Mouse (Mus musculus) embryonic facial prominence, embryonic 11.5 days (tissue): ENCODE data around the gene Hoxc4. TPM values are rescaled to one million over a fixed set of nuclear protein-coding genes. Genes with fewer than 3 reads are reported as not detected.

ENCODE experiments used
- ATAC-seq: fragments of 200-750 bp; cut with Nextera tagmentation; replicated peaks from 2 replicates; pipeline ENCODE4 v1.8.0; 2017; ENCODE audit warnings: low read depth; ENCODE audit not compliant: insufficient number of reproducible peaks, low FRiP score, low TSS enrichment
- DNase-seq: peaks from one replicate; pipeline ENCODE4 v3.0.0-alpha.2; 2015; ENCODE audit warnings: low spot score
- H3K27ac ChIP-seq: fragments of 300-500 bp; sonication (generic); replicated peaks from 2 replicates; pipeline ENCODE4 v1.5.1; 2014; ENCODE audit warnings: mild to moderate bottlenecking, low read depth, low read length, control low read depth
- H3K27me3 ChIP-seq: fragments of 300-500 bp; sonication (generic); 2 replicates; pipeline ENCODE4 v1.6.1; 2014; ENCODE audit warnings: mild to moderate bottlenecking, low read length, moderate library complexity, mixed read lengths; ENCODE audit not compliant: control insufficient read depth, insufficient read depth
- H3K36me3 ChIP-seq: fragments of 300-500 bp; sonication (generic); replicated peaks from 2 replicates; pipeline ENCODE4 v1.6.1; 2014; ENCODE audit warnings: low read depth, mild to moderate bottlenecking, low read length, moderate library complexity, mixed read lengths; ENCODE audit not compliant: control insufficient read depth, insufficient read depth
- H3K4me1 ChIP-seq: fragments of 300-500 bp; sonication (generic); 2 replicates; pipeline ENCODE4 v1.6.1; 2014; ENCODE audit warnings: low read length, mixed read lengths; ENCODE audit not compliant: control insufficient read depth, insufficient read depth
- H3K4me2 ChIP-seq: fragments of 300-500 bp; sonication (generic); 2 replicates; pipeline ENCODE4 v1.6.1; 2014; ENCODE audit warnings: low read depth, mild to moderate bottlenecking, control low read depth, low read length, moderate library complexity
- H3K4me3 ChIP-seq: fragments of 300-500 bp; sonication (generic); 2 replicates; pipeline ENCODE4 v1.5.1; 2014; ENCODE audit warnings: low read depth, low read length, control low read depth
- H3K9ac ChIP-seq: fragments of 300-500 bp; sonication (generic); replicated peaks from 2 replicates; pipeline ENCODE4 v1.6.1; 2014; ENCODE audit warnings: mild to moderate bottlenecking, control low read depth, low read length
- H3K9me3 ChIP-seq: fragments of 300-500 bp; sonication (generic); replicated peaks from 2 replicates; pipeline ENCODE4 v1.6.1; 2016; ENCODE audit warnings: mild to moderate bottlenecking, low read length, inconsistent platforms, mixed read lengths; ENCODE audit not compliant: control insufficient read depth
- WGBS: fragments of 180-500 bp; shearing (Covaris S2); extraction: QIAGEN DNeasy Blood & Tissue Kit; methylation state at CpG from one replicate; pipeline ENCODE4 v1.1.7; 2014; 5-methylcytosine and 5-hydroxymethylcytosine counted together
- polyA plus RNA-seq: library from polyadenylated mRNA; unstranded; fragments of >200 nt; fragmentation: Nextera tagmentation; extraction: Ambion mirVana; gene quantifications from 2 replicates; pipeline ENCODE4 v1.2.1, GENCODE M21; 2014

Gene Hoxc4
- polyA plus RNA-seq, 1 experiment from 2014 or later = 1.7 TPM

- no peak for ATAC-seq
- Histone ChIP-seq H3K4me3 (no peak overlapping the region), H3K27ac (no peak overlapping the region), H3K9ac (no peak overlapping the region), H3K9me3 (no peaks in the 10 kb centered on the region), H3K4me1 (no peaks in the 10 kb centered on the region), H3K36me3 (no peaks in the 10 kb centered on the region), H3K27me3 (peaks cover 96% of the 10 kb centered on the region), H3K4me2 (no peak overlapping the region)
- under 1% methylated on average over 28 of the region's 28 CpGs for WGBS
- no peak for DNase-seq
Measured at GRCm38 (mm10) chr15:103010847-103011555, 7.7 kb upstream of the Hoxc4 start.

- DNase-seq = no peak
Measured at GRCm38 (mm10) chr15:103011928-103012486, 6.7 kb upstream of the Hoxc4 start.

GRCm38 (mm10) chr15:103013238-103013984 lies 5.3 kb upstream of the Hoxc4 start:
- Histone ChIP-seq H3K4me2 (no peak overlapping the region), H3K27me3 (peaks cover 97% of the 10 kb centered on the region), H3K9me3 (no peaks in the 10 kb centered on the region), H3K4me1 (no peaks in the 10 kb centered on the region), H3K9ac (no peak overlapping the region), H3K36me3 (no peaks in the 10 kb centered on the region), H3K4me3 (peak overlapping the region; percentile 9; the same call in 1 of the 2 replicates), H3K27ac (no peak overlapping the region)
- ATAC-seq (no peak), DNase-seq (peak; percentile 69)
- 3% methylated on average over 17 of the region's 17 CpGs for WGBS

More at GRCm38 (mm10) chr15:103011928-103012486, 6.7 kb upstream of the Hoxc4 start:
- no peak overlapping the region for H3K9ac ChIP-seq
- no peak overlapping the region for H3K4me2 ChIP-seq
- no peaks in the 10 kb centered on the region for H3K9me3 ChIP-seq
- H3K27ac ChIP-seq = no peak overlapping the region
- WGBS = under 1% methylated on average over 26 of the region's 26 CpGs
- no peaks in the 10 kb centered on the region for H3K36me3 ChIP-seq
- H3K27me3 ChIP-seq = peaks cover 95% of the 10 kb centered on the region
- H3K4me1 ChIP-seq = no peaks in the 10 kb centered on the region
- no peak for ATAC-seq
- no peak overlapping the region for H3K4me3 ChIP-seq

GRCm38 (mm10) chr15:103014166-103015008 lies 4.3 kb upstream of the Hoxc4 start:
- Histone ChIP-seq H3K4me3 (peak overlapping the region; percentile 9; the same call in 1 of the 2 replicates), H3K27ac (no peak overlapping the region), H3K27me3 (peaks cover 97% of the 10 kb centered on the region), H3K9me3 (no peaks in the 10 kb centered on the region), H3K4me2 (no peak overlapping the region), H3K4me1 (no peaks in the 10 kb centered on the region), H3K36me3 (no peaks in the 10 kb centered on the region), H3K9ac (no peak overlapping the region)
- under 1% methylated on average over 53 of the region's 57 CpGs for WGBS
- ATAC-seq = no peak
- no peak for DNase-seq

- Histone ChIP-seq H3K27me3 (peaks cover 97% of the 10 kb centered on the region), H3K9ac (no peak overlapping the region), H3K4me3 (no peak overlapping the region), H3K9me3 (no peaks in the 10 kb centered on the region), H3K4me2 (no peak overlapping the region), H3K36me3 (no peaks in the 10 kb centered on the region), H3K27ac (no peak overlapping the region), H3K4me1 (no peaks in the 10 kb centered on the region)
- under 1% methylated on average over 28 of the region's 28 CpGs for WGBS
- ATAC-seq (0 out of 2 replicates have a peak, but pooled peaks have one; percentile 19), DNase-seq (no peak)
Measured at GRCm38 (mm10) chr15:103015009-103015399, 3.7 kb upstream of the Hoxc4 start.

- Histone ChIP-seq H3K27ac (no peak overlapping the region), H3K4me1 (no peaks in the 10 kb centered on the region), H3K4me2 (no peak overlapping the region), H3K36me3 (no peaks in the 10 kb centered on the region), H3K9ac (no peak overlapping the region), H3K9me3 (no peaks in the 10 kb centered on the region), H3K4me3 (no peak overlapping the region), H3K27me3 (peaks cover 97% of the 10 kb centered on the region)
- DNase-seq (no peak), ATAC-seq (no peak)
- 1% methylated on average over 19 of the region's 19 CpGs for WGBS
Measured at GRCm38 (mm10) chr15:103015406-103016166, 3.1 kb upstream of the Hoxc4 start.

- Histone ChIP-seq H3K36me3 (no peaks in the 10 kb centered on the region), H3K9ac (no peak overlapping the region), H3K4me2 (no peak overlapping the region), H3K4me3 (no peak overlapping the region), H3K9me3 (no peaks in the 10 kb centered on the region), H3K27ac (no peak overlapping the region), H3K27me3 (peaks cover 94% of the 10 kb centered on the region), H3K4me1 (no peaks in the 10 kb centered on the region)
- DNase-seq (no peak), ATAC-seq (no peak)
- 2% methylated on average over 8 of the region's 8 CpGs for WGBS
Measured at GRCm38 (mm10) chr15:103020899-103021418, 2.2 kb downstream of the Hoxc4 start.
